Mouse (Mus musculus): Measurements from ENCODE around the gene Rps13.
"Not testable (repeated sequence)": the region's sequence is repeated elsewhere in the genome, so short reads cannot be mapped to it uniquely, and the experiment has no call there.

Rps13 gene

DNA sequence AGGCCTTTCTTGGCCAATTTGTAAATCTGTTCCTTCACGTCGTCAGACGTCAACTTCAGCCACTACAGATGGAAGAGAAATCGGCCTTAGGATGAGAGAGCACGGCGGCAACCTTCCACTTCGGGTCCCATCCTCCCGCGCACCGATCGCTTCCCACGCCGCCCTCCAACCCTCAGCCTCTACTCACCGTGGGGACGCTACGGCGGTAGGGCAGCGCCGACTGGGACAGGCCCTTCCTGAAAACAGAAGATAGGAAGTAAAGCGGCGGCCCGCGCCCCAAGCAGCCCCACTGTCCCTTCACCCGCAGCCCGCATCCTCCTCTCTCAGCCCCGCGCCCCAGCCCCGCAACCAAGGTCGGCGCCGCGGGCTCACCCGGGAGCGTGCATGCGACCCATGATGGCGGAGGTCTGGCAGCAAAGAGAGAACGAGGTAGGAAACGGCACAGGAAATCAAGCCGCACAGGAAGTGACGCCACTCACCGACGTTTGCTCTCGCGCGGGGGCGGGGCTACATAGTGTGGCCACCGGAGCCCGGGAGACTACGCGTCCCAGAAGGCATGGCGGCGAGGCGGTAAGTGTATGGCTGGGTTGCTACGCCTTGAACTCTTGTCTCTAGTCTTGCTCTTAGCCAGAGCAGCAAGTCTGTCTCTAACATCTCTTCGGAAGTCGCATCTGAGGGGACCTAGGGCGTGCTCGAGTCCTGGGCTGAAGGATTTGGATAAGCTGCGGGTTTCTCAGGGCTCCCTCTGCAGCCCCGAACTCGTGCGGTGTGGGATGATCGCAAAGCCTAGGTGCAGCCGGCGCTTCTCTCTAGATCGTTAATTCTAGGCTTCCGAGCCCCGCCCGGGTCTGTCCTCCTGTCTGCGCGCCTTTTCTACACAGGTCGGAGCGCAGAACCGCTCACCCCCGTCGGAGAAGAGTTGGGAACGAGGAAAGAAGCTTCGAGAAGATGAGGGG is at the start of gene Rps13:
Rps13 (minus strand) TSS at position 483 of the 956 bp plus-strand sequence.
- in situ Hi-C loops (cut with MseI, MboI): no loop called here

- in situ Hi-C loops (cut with MseI, MboI): not testable (repeated sequence)
Measured at GRCm38 (mm10) chr7:116379181-116379580, 45.2 kb upstream of the Rps13 start.

DNA sequence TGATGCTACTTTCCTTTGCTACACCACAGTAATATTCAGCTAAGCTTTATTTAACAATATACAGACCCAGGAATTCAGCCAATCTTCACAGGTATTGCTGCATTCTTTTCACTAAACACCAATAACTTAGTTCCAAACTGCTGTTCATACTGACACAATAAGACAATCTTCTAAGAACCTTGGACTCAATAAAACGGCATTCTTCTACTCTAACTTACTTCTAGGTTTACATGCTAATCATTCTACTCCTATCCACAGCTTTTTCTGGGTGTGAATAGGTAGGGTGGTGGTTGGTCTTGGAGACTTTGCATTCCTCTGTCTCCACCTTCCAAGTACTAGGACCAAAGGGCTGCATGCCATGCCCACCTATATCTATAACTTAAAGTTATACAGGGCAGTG is 40.3 kb upstream of the Rps13 start:
- in situ Hi-C loops (cut with MseI, MboI): no loop called here

DNA sequence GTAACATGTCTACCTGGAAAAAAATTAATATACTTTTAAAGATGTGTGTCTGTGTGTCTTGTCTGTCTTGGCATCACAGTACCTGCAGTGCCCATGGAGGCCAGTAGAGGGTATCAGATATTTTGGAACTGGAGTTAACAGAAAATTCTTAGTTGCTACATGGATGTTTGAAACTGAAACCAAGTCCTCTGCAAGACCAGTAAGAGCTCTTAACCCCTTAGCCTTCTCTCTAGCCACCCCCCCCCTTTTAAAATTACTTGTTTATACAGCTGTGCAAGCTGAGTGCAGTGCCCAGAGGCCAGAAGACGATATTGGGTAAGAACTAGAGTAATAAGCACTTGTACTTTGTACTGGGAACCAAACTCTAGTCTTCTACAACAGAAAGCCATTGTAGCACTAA is 2.2 kb upstream of the Rps13 start:
- in situ Hi-C loops (cut with MseI, MboI): no loop called here

DNA sequence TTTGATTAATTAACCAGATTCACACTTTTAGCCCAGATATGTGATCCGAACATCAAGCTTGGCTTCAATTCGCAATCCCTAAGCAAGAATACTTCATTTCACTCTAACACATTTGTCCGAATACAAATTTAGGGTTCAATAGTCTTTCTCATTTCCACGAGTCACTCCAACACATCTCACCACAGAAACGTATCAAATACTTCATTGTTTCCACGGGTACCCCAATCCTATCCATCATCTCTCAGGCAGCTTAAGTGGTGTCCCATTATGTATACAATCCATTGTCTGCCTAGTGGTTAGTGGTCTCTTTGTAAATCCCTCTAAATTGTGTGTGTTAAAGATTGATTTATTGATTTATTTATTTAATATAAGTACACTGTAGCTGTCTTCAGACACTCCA is 1.1 kb upstream of the Rps13 start:
- in situ Hi-C loops (cut with MseI, MboI): no loop called here

- in situ Hi-C loops (cut with MseI, MboI): no loop called here
Measured at GRCm38 (mm10) chr7:116334669-116335038, 659 bp upstream of the Rps13 start.

- in situ Hi-C loops (cut with MseI, MboI): no loop called here
Measured at GRCm38 (mm10) chr7:116331246-116331645, 2.7 kb downstream of the Rps13 start.

GRCm38 (mm10) chr7:116329858-116330257 is 4.1 kb downstream of the Rps13 start:
- in situ Hi-C loops (cut with MseI, MboI): loop anchor here in 1 of 2 experiments (10.0 kb wide), 2 partner anchors 175 to 205 kb away; no protein-coding TSS in a partner anchor

DNA sequence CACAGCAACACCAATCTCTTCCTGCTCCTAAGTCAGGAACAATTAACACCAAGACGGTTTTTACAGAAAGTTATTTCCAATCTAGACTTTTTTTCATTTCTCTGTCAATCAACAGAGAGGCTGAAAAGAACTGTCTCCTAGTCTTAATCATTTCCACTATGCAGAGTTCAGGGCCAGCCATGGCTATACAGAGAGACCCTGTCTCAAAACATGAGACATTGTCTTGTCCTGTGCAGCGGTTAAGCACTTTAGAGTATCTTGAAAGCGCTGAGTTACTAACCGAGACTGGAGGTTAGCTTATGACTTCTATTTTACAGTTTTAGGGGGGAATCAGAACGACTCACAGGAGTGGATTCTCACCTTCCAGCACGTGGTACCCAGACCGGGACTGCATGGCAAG is 5.2 kb downstream of the Rps13 start:
- in situ Hi-C loops (cut with MseI, MboI): loop anchor here in 1 of 2 experiments (10.0 kb wide), 2 partner anchors 174 to 204 kb away; no protein-coding TSS in a partner anchor

DNA sequence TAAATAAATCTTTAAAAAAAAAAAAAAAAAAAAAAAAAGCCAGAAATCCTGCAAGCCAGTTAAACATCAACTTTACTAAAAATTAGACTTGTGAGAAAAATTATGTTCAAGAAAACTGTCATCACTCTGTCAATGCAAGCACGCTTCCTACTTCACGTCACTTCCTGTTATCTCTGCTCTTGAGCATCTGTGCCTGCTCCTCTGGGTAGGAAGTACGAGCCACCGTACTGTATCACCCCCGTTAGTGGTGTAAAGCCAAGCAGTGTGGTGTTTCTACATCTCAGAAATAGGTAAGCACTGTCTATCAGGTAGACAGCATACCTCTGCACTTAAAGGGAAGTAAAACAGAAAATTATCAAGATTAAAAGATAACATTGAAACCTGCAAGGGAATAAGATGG is 6.1 kb downstream of the Rps13 start:
- in situ Hi-C loops (cut with MseI, MboI): loop anchor here in 1 of 2 experiments (10.0 kb wide), 2 partner anchors 173 to 203 kb away; no protein-coding TSS in a partner anchor

- in situ Hi-C loops (cut with MseI, MboI): loop anchor here (5.0 to 10.0 kb wide), 4 partner anchors 66 to 199 kb away; no protein-coding TSS in a partner anchor
Measured at GRCm38 (mm10) chr7:116323331-116323964, 10.5 kb downstream of the Rps13 start.

DNA sequence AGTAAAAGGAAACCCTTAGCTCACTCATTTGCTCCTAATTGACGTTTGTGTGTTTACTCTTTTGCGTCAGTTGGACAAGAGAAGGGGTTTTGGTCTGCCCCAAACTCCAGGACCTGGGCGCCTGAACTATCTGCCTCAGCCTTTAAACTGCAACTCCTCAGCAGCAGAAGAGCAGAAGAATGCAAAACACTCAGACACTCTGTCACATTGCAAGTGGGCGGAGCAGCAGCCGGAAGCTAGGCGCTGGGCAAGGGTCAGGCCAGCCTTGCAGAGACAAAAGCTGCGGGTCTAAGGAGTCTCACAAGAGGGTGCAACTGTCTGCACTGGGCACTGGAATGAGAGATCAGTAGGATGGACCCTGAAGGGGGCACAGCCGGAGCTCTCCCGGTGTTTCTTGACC is 24.5 kb downstream of the Rps13 start:
- in situ Hi-C loops (cut with MseI, MboI): no loop called here

- in situ Hi-C loops (cut with MseI, MboI): no loop called here
Measured at GRCm38 (mm10) chr7:116308632-116308991, 25.4 kb downstream of the Rps13 start.

DNA sequence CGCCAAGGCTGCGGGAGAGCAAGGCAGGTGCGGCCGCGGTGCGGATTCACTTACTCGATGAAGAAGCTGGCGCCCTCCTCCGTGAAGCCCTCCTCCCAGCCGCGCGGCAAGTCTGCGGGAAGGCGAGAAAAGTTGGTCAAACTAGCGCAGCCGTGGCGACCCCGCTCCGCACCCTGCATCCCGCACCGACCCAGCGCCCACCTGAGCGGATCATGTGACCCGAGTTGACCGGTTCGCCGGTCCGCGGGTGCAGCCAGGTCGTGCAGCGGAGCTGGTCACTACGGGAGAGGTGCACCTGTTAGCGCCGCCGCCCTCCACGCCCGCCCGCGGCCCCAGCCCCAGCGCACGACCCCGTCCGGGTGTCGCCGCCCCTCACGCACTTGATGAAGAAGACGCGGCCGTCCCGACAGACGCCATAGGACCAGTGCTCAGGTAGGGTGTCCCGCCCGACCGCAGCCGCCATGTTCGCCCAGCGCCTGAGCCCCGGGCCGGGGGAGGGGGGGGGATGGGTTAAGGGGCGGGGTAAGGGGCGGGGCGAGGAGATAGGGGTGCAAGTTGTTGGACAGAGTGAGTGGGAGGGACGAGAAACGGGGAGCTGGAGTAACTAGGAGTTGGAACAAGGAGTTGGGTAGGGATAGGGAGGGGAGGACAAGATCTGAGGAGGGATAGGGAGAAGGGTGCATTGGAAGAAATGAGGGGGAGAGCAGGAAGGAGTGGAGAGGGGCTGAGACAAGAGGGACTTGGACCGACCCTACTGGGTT is 25.9 kb downstream of the Rps13 start, which contains the start of gene Plekha7:
Plekha7 (minus strand) TSS at position 506 of the 761 bp plus-strand sequence.
- in situ Hi-C loops (cut with MseI, MboI): no loop called here

DNA sequence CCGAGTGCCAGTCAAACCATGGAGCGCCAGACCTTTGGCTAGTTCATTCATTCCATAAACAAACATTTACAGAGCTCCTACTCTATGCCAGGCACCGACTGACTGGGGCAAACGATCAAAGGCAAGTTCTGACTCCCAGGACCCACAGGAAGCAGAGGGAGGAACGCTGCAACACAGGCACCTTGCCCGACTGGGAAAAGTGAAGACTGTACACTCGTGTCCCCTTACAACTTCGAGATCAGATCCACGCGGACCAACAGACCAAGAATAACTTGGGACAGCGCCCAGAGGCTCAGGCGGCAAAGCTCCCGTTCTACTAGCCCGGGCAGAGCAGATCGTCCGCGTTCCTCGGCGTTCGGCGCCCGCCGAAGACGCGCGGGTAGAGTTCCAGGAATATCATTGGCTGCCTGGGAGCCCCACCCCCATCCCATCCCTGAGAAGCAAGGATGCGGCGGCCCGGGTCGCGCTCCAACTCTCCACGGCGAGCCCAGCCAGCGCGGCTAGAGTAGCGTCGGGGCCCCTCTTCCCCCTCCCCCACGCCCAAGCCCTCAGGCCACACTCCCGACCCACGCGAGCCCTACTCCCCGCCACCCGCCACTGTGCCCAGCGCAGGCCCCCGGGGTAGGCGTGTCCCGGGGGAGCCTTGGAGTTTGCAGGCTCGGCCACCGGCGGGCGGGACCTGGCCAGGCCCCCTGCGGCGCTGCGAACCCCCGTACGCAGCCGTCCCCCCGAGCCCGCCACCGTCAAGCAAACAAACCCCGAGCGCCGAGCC is 26.7 kb downstream of the Rps13 start:
- in situ Hi-C loops (cut with MseI, MboI): no loop called here

DNA sequence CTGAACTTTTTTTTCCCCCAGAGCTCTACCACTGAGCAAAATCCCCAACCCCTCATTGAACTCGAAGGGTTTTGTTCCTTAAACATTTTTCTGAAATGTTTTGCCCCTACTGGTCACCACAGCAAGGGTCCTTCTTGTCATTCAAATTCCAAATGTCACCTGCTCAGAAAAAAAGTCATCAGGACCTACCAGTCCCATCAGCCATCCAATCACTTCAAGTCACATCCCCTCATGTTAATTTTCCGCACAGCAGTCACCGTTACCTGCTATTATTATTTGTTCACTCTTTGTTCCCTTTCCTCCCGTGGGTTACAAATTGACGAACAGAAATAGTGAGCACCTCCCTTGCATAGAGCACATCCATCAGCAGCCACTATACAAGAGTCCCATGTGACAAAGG is 27.4 kb downstream of the Rps13 start:
- in situ Hi-C loops (cut with MseI, MboI): no loop called here

DNA sequence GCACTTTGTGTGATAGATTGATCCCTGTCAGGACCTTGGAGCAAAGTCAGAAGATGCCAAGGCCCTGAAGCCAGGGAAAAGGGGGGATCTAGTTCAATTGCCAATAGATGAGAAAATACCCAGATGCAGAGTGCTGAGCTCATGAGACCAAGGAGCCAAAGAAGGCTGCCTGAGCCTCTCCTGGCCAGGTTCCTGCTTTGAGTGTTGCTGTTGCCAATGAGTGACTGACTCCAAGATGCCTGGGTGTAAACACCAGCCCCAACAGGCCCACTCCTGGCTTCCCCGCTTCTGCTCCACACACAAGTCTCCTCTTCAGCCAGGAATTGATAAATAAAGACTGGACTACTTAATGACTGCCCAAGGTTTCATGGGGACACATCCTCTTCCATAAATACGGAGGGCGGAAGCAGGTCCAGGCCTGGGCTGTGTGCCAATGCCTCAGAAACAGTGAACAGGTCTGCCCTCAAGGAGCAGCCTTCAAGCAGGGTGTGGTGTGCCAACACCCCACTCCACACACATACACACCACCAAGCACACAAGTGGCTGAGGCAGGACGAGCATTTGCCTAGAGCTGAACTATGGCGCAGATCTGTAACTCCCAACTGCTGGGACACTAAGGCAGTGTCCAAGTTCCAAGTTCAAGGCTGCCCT is 32.2 kb downstream of the Rps13 start:
- in situ Hi-C loops (cut with MseI, MboI): no loop called here

GRCm38 (mm10) chr7:116301144-116301543 is 32.9 kb downstream of the Rps13 start:
- in situ Hi-C loops (cut with MseI, MboI): no loop called here

- in situ Hi-C loops (cut with MseI, MboI): no loop called here
Measured at GRCm38 (mm10) chr7:116298851-116299250, 35.1 kb downstream of the Rps13 start.

DNA sequence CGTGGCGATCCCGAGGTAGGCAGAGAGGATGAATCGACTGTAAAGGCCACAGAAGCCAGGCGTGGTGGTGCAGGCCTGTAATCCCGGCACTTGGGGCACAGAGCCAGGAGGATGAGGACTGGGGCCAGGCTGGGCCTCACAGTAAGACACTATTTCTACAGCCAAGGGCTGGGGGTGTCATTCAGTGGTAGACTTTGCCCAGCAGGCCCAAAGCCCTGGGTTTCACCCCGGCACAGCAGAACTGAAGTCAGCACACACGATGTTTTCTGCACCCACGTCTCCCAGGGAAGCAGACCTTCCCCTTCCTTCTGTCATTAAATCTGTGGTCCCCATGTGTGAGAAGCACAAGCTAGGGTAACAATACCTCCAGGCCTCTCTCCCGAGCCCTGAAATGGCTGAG is 35.6 kb downstream of the Rps13 start:
- in situ Hi-C loops (cut with MseI, MboI): no loop called here

GRCm38 (mm10) chr7:116294961-116295360 is 39.0 kb downstream of the Rps13 start:
- in situ Hi-C loops (cut with MseI, MboI): no loop called here

All from mouse trophoblast stem cell (cell line).